In genomic region chr7:134945925-134946716, GRCm38 (mm10) we compare ENCODE assay signal across 16 mouse cellular contexts. TPM values are rescaled to one million over a fixed set of nuclear protein-coding genes. Genes with fewer than 3 reads are reported as not detected.
A peak's percentile ranks its signal among the peaks of the same experiment; 100 is the strongest.
DNase-seq lines count a peak whose midpoint lies in the region; ATAC-seq and TF ChIP-seq lines count a peak whose summit lies in the region.
"Had no signal": no experiment of that assay in that cellular context is flagged by ENCODE, and none has a peak within 500 bp of the region (broad histone marks: within the 10 kb centered on the region; RNA-seq: fewer than 3 reads in every experiment).

No protein-coding gene starts in this region.

- H3K27me3 ChIP-seq in stomach, postnatal 0 days (ENCODE audit: control insufficient read depth, insufficient read depth, low read length) = no peaks in the 10 kb centered on the region
- H3K27me3 ChIP-seq: neural tube, embryonic 12.5 days had no signal

- no peak overlapping the region for H3K27ac ChIP-seq in layer of hippocampus, adult 2 months
- H3K27ac ChIP-seq in stomach, postnatal 0 days (replicated peaks) = no peak overlapping the region
- H3K27ac ChIP-seq: heart, embryonic 10.5 days; midbrain, embryonic 12.5 days; neural tube, embryonic 12.5 days had no signal

- no peak overlapping the region for H3K4me3 ChIP-seq in layer of hippocampus, adult 2 months
- H3K4me3 ChIP-seq in stomach, postnatal 0 days (ENCODE audit: low read depth, low read length) = no peak overlapping the region
- H3K4me3 ChIP-seq: erythroblast, embryonic 14.5 days; heart, embryonic 10.5 days; midbrain, embryonic 12.5 days; neural tube, embryonic 12.5 days had no signal

- H3K4me2 ChIP-seq in stomach, postnatal 0 days (replicated peaks; ENCODE audit: low read depth) = no peak overlapping the region
- H3K4me2 ChIP-seq: midbrain, embryonic 12.5 days; neural tube, embryonic 12.5 days had no signal

- 87% methylated on average over 7 of the region's 7 CpGs for WGBS in stomach, postnatal 0 days

- peak; percentile 16 for DNase-seq in embryo, embryonic 10 days (ENCODE audit: low spot score)
- no peak for DNase-seq in embryo, embryonic 9.5 days (ENCODE audit: extremely low spot score)
- DNase-seq in layer of hippocampus, adult 2 months (ENCODE audit: low spot score in 2 of 2) = peak in 1 of 2 experiments; percentile 13
- no peak for DNase-seq in layer of hippocampus, adult 9-11 months
- DNase-seq in right cerebral cortex, adult 18-20 months = peak; percentile 24
- DNase-seq in right cerebral cortex, postnatal 36 days (ENCODE audit: low spot score in 2 of 2) = no peak
- no peak for DNase-seq in stomach, postnatal 0 days (ENCODE audit: low spot score)
- DNase-seq in urinary bladder, postnatal 36 days (ENCODE audit: low spot score in 2 of 2) = no peak
- DNase-seq: B cell, adult 2 months; cerebellum, postnatal 36 days; kidney, adult 9 months had no signal

- H3K9ac ChIP-seq in stomach, postnatal 0 days (ENCODE audit: low read length) = no peak overlapping the region
- H3K9ac ChIP-seq: midbrain, embryonic 12.5 days; neural tube, embryonic 12.5 days had no signal

- no peaks in the 10 kb centered on the region for H3K9me3 ChIP-seq in stomach, postnatal 0 days (ENCODE audit: control insufficient read depth, low read length)
- H3K9me3 ChIP-seq: heart, embryonic 10.5 days; midbrain, embryonic 12.5 days; neural tube, embryonic 12.5 days had no signal

- H3K36me3 ChIP-seq in stomach, postnatal 0 days (ENCODE audit: control insufficient read depth, insufficient read depth, low read length) = no peaks in the 10 kb centered on the region
- H3K36me3 ChIP-seq: heart, embryonic 10.5 days; midbrain, embryonic 12.5 days; neural tube, embryonic 12.5 days had no signal

- ATAC-seq in stomach, postnatal 0 days (ENCODE audit: low FRiP score, low TSS enrichment) = no peak

- TF ChIP-seq EP300 in stomach, postnatal 0 days (optimal IDR thresholded peaks at IDR 0.05) = no peak

- no peaks in the 10 kb centered on the region for H3K4me1 ChIP-seq in stomach, postnatal 0 days (replicated peaks; ENCODE audit: control insufficient read depth, insufficient read depth)
- H3K4me1 ChIP-seq: neural tube, embryonic 12.5 days had no signal

- TF ChIP-seq CTCF in layer of hippocampus, adult 2 months (conservative IDR thresholded peaks at IDR 0.05) = peak; percentile 74
- TF ChIP-seq CTCF in stomach, postnatal 0 days (IDR thresholded peaks at IDR 0.05; ENCODE audit: low read depth) = peak; percentile 52

RNA-seq across cellular contexts. Expression of gene Fam196a, which starts 7.9 kb away (rescaled TPM):
- total RNA-seq in layer of hippocampus, adult 2 months (2021) = 10 to 100 TPM; 10.2 to 10.7 TPM
- polyA plus RNA-seq in stomach, postnatal 0 days (2015; fragmentation: Nextera tagmentation; extraction: Ambion mirVana) = 0.50 and 0.51 TPM in 2 replicates
- total RNA-seq: hematopoietic stem cell, adult 5-6 weeks had no signal
- polyA plus RNA-seq: erythroblast, embryonic 14.5 days had no signal

Comparison
In these comparisons a context has a peak if more than half of its experiments do, and no peak if none do; other contexts are left out.
1. DNase-seq: peak in embryo, embryonic 10 days (single experiment) and right cerebral cortex, adult 18-20 months (single experiment); none in embryo, embryonic 9.5 days (single experiment), layer of hippocampus, adult 9-11 months (single experiment), right cerebral cortex, postnatal 36 days (0 of 2), stomach, postnatal 0 days (single experiment) and urinary bladder, postnatal 36 days (0 of 2).